Mouse (Mus musculus) neural tube, postnatal 0 days (tissue): ENCODE data around the gene Lin7c. TPM values are rescaled to one million over a fixed set of nuclear protein-coding genes. Genes with fewer than 3 reads are reported as not detected.

ENCODE experiments used
- polyA plus RNA-seq: library from polyadenylated mRNA; unstranded; fragments of >200 nt; fragmentation: Nextera tagmentation; extraction: Ambion mirVana; gene quantifications from 2 replicates; pipeline ENCODE4 v1.2.1, GENCODE M21; 2015

Lin7c gene
- 126 and 130 TPM in 2 replicates for polyA plus RNA-seq

GRCm38 (mm10) chr2:109890597-109890996 is at the start of gene Lin7c:
TSS of gene Lin7c (plus strand) at chr2:109890853.

GRCm38 (mm10) chr2:109917496-109918413 is 27.1 kb downstream of the Lin7c start, which contains the start of gene Lgr4:
TSS of gene Lgr4 (plus strand) at chr2:109917647.

Other genes starting within 250 kb of the Lin7c start
- gene Bdnf, start 216.2 kb upstream of the Lin7c start, polyA plus RNA-seq = 7.7 and 7.9 TPM in 2 replicates
- gene Lgr4, start 26.8 kb downstream of the Lin7c start, polyA plus RNA-seq = 9.3 and 9.6 TPM in 2 replicates
- 24.2 and 24.3 TPM in 2 replicates for gene Ccdc34, start 127.0 kb downstream of the Lin7c start, polyA plus RNA-seq